Mouse (Mus musculus): ENCODE measurements around the gene Gm10553. TPM values are rescaled to one million over a fixed set of nuclear protein-coding genes. Genes with fewer than 3 reads are reported as not detected.
"Not testable (repeated sequence)": the region's sequence is repeated elsewhere in the genome, so short reads cannot be mapped to it uniquely, and the experiment has no call there.

Gene Gm10553
- polyA plus RNA-seq, 1 experiment from 2014 or later = not detected

DNA sequence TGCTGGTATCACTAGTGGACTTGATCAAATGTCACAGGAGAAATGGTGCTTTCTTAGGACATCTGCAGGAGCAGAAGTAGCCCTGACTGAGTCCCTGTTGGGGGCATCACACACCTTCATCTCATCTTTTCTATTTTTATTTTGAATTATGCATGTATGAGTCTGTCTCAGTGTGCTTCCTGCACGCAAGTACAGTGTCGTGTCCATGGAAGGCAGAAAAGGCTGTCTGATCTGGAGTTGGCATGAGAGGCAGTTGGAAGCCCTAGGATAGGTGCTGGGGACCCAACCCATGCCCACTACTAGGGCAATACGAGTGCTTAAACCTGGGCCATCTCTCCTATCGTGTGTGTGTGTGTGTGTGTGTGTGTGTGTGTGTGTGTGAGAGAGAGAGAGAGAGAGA is 5.4 kb downstream of the Gm10553 start:
- not testable (repeated sequence) for H3K9me3 ChIP-seq (replicated peaks; ENCODE audit: control insufficient read depth, low read length); H3K4me1 ChIP-seq (ENCODE audit: control insufficient read depth, insufficient read depth, low read length); H3K36me3 ChIP-seq (ENCODE audit: control insufficient read depth, insufficient read depth, low read length); H3K4me3 ChIP-seq (ENCODE audit: low read depth, low read length); H3K27ac ChIP-seq (ENCODE audit: low read depth, low read length); H3K9ac ChIP-seq (ENCODE audit: low read length); ATAC-seq; H3K4me2 ChIP-seq (ENCODE audit: low read length); H3K27me3 ChIP-seq (replicated peaks; ENCODE audit: control insufficient read depth, insufficient read depth, low read length); DNase-seq (ENCODE audit: low spot score)
- WGBS = 87% methylated on average over 4 of the region's 4 CpGs

DNA sequence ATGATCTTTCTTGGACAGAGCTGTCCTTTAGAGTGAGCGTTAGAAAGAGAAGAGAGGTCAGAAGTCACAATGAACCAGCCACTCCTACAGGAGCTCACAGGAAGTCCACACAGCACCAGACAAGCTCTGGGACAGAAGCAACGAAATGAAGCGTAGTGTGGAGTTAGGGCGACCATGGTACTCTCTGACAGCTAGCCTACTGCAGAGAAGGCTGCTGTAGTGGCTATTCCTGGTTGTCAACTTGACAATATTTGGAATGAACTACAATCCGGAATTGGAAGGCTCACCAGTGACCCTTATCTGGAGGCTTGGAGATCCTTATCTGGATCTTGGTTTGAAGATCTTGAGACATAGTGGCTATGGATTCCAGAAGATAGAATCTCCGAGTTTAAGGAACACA is 6.0 kb downstream of the Gm10553 start:
- not testable (repeated sequence) for H3K4me2 ChIP-seq (ENCODE audit: low read length); H3K4me1 ChIP-seq (ENCODE audit: control insufficient read depth, insufficient read depth, low read length); DNase-seq (ENCODE audit: low spot score); H3K27me3 ChIP-seq (replicated peaks; ENCODE audit: control insufficient read depth, insufficient read depth, low read length); H3K9ac ChIP-seq (ENCODE audit: low read length); ATAC-seq; H3K36me3 ChIP-seq (ENCODE audit: control insufficient read depth, insufficient read depth, low read length); H3K27ac ChIP-seq (ENCODE audit: low read depth, low read length); H3K4me3 ChIP-seq (ENCODE audit: low read depth, low read length); H3K9me3 ChIP-seq (replicated peaks; ENCODE audit: control insufficient read depth, low read length)
- 72% methylated on average over 5 of the region's 6 CpGs for WGBS

DNA sequence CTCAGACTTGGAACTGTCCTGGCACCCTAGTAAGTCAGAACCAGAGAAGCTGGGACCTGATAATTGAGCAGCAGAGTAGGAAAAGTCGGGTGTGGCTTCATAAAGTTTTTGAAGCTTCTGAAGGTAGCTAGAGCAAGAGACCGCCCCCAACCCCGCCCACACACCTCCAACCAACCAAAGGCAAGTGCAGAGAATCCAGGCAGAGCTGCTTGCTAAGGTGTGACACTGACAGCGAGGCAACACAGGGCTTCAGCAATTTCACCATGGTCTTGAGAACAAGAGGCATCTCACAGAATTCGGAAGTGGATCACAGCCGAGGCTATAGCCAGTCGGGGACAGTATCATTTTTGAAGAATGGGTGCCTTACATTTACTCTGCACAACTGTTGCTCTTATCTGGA is 9.8 kb downstream of the Gm10553 start, which contains the start of gene A530032D15Rik:
Gene A530032D15Rik, minus strand, starts transcription at position 101 of the 400 bp plus-strand sequence.
- not testable (repeated sequence) for H3K4me2 ChIP-seq (ENCODE audit: low read length); H3K27me3 ChIP-seq (replicated peaks; ENCODE audit: control insufficient read depth, insufficient read depth, low read length); H3K9ac ChIP-seq (ENCODE audit: low read length); H3K4me1 ChIP-seq (ENCODE audit: control insufficient read depth, insufficient read depth, low read length); H3K4me3 ChIP-seq (ENCODE audit: low read depth, low read length); DNase-seq (ENCODE audit: low spot score); H3K9me3 ChIP-seq (replicated peaks; ENCODE audit: control insufficient read depth, low read length); H3K27ac ChIP-seq (ENCODE audit: low read depth, low read length); H3K36me3 ChIP-seq (ENCODE audit: control insufficient read depth, insufficient read depth, low read length); ATAC-seq
- no CpG with 5 or more reads among the region's 7 CpGs for WGBS

DNA sequence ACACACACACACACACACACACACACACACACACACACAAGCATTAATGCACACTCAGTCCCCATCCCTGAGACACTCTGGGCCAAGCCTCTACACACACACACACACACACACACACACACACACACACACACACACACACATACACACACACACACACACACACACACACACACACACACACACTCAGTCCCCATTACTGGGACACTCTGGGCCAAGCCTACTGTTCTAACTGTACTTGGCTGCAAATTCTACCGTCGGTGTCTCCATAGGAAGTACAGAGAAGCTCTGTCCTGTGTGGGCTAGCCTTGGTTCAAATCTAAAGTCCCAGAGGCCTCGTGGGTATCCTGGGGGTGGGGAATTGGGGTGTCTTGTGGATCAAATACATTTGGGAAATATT is 10.9 kb downstream of the Gm10553 start:
- H3K4me2 ChIP-seq (ENCODE audit: low read length); ATAC-seq; H3K9me3 ChIP-seq (replicated peaks; ENCODE audit: control insufficient read depth, low read length); H3K27me3 ChIP-seq (replicated peaks; ENCODE audit: control insufficient read depth, insufficient read depth, low read length); DNase-seq (ENCODE audit: low spot score); H3K9ac ChIP-seq (ENCODE audit: low read length); H3K4me1 ChIP-seq (ENCODE audit: control insufficient read depth, insufficient read depth, low read length); H3K36me3 ChIP-seq (ENCODE audit: control insufficient read depth, insufficient read depth, low read length); H3K27ac ChIP-seq (ENCODE audit: low read depth, low read length); H3K4me3 ChIP-seq (ENCODE audit: low read depth, low read length): not testable (repeated sequence)
- 75% methylated on average over 2 of the region's 3 CpGs for WGBS

DNA sequence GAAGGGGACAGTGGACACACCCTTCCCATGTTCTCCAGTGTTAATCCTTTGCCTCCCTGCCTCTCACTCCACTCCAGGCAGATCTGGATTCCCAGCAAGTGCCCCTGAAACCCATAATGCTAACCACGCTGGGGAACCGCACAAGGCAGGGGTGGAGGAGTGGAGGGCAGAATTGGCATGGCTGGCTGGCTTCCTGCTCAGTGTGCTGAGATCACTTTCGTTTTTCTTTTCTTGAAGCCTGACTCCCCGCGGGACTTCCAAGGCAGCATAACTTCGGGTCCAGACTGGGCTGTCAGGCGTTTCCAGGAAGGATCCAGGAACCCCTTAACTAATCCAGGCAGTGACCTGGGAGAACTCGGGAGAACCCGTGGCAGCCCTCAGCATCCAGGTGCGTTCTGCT is 11.6 kb downstream of the Gm10553 start:
- ATAC-seq; H3K27me3 ChIP-seq (replicated peaks; ENCODE audit: control insufficient read depth, insufficient read depth, low read length); H3K4me2 ChIP-seq (ENCODE audit: low read length); H3K9me3 ChIP-seq (replicated peaks; ENCODE audit: control insufficient read depth, low read length); DNase-seq (ENCODE audit: low spot score); H3K36me3 ChIP-seq (ENCODE audit: control insufficient read depth, insufficient read depth, low read length); H3K9ac ChIP-seq (ENCODE audit: low read length); H3K4me1 ChIP-seq (ENCODE audit: control insufficient read depth, insufficient read depth, low read length); H3K4me3 ChIP-seq (ENCODE audit: low read depth, low read length); H3K27ac ChIP-seq (ENCODE audit: low read depth, low read length): not testable (repeated sequence)
- WGBS = 70% methylated on average over 9 of the region's 10 CpGs

DNA sequence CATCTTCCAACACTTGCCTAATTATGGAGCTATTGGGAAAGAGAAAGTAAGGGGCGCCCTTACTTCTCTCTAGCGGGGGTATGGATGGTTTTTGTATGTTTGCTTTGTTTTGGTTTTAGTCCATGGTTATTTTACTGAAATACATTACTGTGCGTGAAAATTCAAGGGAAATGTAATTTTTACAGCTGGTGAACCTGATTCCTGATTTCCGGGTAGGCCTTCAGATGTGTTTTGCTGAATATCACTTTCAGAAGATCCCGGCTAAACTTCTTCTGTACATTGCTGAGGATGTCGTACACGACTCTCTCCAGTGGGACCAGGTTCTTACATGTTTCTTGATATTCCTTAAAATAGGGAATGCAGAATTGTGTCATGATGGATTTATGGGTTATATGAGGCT is 12.3 kb downstream of the Gm10553 start:
- 89% methylated on average over 7 of the region's 7 CpGs for WGBS
- not testable (repeated sequence) for ATAC-seq

DNA sequence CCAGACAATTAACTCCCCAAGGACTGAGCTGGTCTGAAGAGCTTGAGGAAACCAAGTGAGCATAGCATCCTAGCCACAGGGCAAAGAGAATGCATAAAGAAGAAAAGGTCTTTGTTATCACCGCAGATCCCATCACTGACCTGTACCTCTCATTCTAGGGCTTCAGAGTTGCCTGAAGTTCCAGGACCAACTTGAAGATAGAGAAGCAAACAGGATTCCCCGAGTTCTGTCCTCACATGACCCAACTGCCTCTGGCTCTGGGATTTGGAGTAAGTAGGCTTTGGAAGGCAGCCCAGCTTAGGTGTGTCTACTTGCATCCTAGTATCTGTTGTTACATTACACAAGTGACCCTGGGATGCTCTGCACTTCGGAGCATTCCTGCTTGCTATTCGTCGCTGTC is 12.9 kb downstream of the Gm10553 start:
- H3K4me3 ChIP-seq (ENCODE audit: low read depth, low read length); H3K4me2 ChIP-seq (ENCODE audit: low read length); H3K36me3 ChIP-seq (ENCODE audit: control insufficient read depth, insufficient read depth, low read length); H3K9me3 ChIP-seq (replicated peaks; ENCODE audit: control insufficient read depth, low read length); H3K9ac ChIP-seq (ENCODE audit: low read length); H3K27me3 ChIP-seq (replicated peaks; ENCODE audit: control insufficient read depth, insufficient read depth, low read length); DNase-seq (ENCODE audit: low spot score); H3K27ac ChIP-seq (ENCODE audit: low read depth, low read length); ATAC-seq; H3K4me1 ChIP-seq (ENCODE audit: control insufficient read depth, insufficient read depth, low read length): not testable (repeated sequence)
- WGBS = 79% methylated on average over 2 of the region's 5 CpGs

More for the DNA sequence above, 12.3 kb downstream of the Gm10553 start:
- not testable (repeated sequence) for H3K27me3 ChIP-seq (replicated peaks; ENCODE audit: control insufficient read depth, insufficient read depth, low read length); H3K27ac ChIP-seq (ENCODE audit: low read depth, low read length); H3K4me1 ChIP-seq (ENCODE audit: control insufficient read depth, insufficient read depth, low read length); DNase-seq (ENCODE audit: low spot score); H3K9ac ChIP-seq (ENCODE audit: low read length); H3K9me3 ChIP-seq (replicated peaks; ENCODE audit: control insufficient read depth, low read length); H3K36me3 ChIP-seq (ENCODE audit: control insufficient read depth, insufficient read depth, low read length); H3K4me3 ChIP-seq (ENCODE audit: low read depth, low read length); H3K4me2 ChIP-seq (ENCODE audit: low read length)

DNA sequence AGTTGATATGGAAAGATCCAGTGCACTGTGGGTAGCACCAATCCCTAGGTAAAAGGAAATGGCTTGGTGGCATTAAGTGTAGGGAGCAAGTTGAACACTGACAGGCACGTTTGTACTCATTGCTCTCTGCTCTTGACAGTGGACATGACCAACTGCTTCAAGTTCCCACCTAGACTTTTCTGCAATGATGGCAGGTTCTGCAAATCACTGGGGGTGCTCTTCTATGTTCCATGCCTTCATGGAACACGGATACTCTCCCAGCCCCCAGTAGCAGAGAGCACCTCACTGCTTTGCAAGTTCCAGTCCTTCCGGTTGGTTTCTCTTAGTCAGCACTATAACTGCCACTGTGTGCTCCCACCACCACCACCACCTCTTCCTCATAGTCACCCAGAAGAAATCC is 14.1 kb downstream of the Gm10553 start:
- not testable (repeated sequence) for H3K9me3 ChIP-seq (replicated peaks; ENCODE audit: control insufficient read depth, low read length); H3K9ac ChIP-seq (ENCODE audit: low read length); ATAC-seq; H3K27ac ChIP-seq (ENCODE audit: low read depth, low read length); H3K4me1 ChIP-seq (ENCODE audit: control insufficient read depth, insufficient read depth, low read length); DNase-seq (ENCODE audit: low spot score); H3K4me3 ChIP-seq (ENCODE audit: low read depth, low read length); H3K27me3 ChIP-seq (replicated peaks; ENCODE audit: control insufficient read depth, insufficient read depth, low read length); H3K36me3 ChIP-seq (ENCODE audit: control insufficient read depth, insufficient read depth, low read length); H3K4me2 ChIP-seq (ENCODE audit: low read length)
- 81% methylated on average over 3 of the region's 3 CpGs for whole genome bisulfite sequencing

DNA sequence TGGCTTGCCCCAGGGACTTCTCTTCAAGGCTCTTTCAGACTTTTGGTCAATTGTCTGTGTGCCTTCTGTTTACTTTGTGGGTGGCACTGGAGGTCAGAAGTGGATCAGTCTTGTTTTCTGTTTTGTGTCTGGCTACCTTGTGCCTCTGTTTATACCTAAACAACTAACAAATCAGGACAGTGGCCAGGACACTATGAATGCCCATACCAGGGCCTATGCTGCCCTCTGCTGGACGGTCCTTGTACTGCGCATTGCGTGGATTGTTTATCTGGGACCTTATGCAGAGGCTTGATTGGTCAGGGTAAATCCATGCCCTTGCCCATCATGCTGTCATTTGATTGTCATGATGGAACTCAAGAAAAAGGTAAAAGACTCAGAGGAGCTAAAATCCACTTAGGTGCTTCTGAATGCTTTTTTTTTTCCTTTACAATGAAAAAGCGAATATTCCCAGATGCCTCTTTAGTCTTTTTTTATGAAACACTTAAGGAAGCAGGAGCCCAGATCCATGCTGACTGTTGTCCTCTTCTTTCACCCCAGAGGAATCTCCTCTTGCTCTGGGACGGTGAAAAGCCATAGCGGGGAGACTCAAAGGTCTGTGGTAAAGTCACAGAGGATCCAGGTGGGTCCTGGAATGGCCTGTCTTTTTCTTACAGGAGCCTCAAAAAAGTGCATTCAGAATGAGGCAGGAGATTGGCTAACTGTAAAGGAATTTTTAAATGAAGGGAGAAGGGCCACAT is 14.9 kb downstream of the Gm10553 start:
- not testable (repeated sequence) for H3K27ac ChIP-seq (ENCODE audit: low read depth, low read length); ATAC-seq; H3K4me3 ChIP-seq (ENCODE audit: low read depth, low read length); H3K27me3 ChIP-seq (replicated peaks; ENCODE audit: control insufficient read depth, insufficient read depth, low read length); H3K4me1 ChIP-seq (ENCODE audit: control insufficient read depth, insufficient read depth, low read length); H3K36me3 ChIP-seq (ENCODE audit: control insufficient read depth, insufficient read depth, low read length); H3K4me2 ChIP-seq (ENCODE audit: low read length); DNase-seq (ENCODE audit: low spot score); H3K9me3 ChIP-seq (replicated peaks; ENCODE audit: control insufficient read depth, low read length); H3K9ac ChIP-seq (ENCODE audit: low read length)
- 52% methylated on average over 6 of the region's 6 CpGs for WGBS
